Mouse (Mus musculus): ENCODE measurements around the gene D1Ertd622e. TPM values are rescaled to one million over a fixed set of nuclear protein-coding genes. Genes with fewer than 3 reads are reported as not detected.

D1Ertd622e gene
- polyA plus RNA-seq (2015; fragmentation: Nextera tagmentation; extraction: Ambion mirVana), result 8.6 and 11.0 TPM in 2 replicates

DNA sequence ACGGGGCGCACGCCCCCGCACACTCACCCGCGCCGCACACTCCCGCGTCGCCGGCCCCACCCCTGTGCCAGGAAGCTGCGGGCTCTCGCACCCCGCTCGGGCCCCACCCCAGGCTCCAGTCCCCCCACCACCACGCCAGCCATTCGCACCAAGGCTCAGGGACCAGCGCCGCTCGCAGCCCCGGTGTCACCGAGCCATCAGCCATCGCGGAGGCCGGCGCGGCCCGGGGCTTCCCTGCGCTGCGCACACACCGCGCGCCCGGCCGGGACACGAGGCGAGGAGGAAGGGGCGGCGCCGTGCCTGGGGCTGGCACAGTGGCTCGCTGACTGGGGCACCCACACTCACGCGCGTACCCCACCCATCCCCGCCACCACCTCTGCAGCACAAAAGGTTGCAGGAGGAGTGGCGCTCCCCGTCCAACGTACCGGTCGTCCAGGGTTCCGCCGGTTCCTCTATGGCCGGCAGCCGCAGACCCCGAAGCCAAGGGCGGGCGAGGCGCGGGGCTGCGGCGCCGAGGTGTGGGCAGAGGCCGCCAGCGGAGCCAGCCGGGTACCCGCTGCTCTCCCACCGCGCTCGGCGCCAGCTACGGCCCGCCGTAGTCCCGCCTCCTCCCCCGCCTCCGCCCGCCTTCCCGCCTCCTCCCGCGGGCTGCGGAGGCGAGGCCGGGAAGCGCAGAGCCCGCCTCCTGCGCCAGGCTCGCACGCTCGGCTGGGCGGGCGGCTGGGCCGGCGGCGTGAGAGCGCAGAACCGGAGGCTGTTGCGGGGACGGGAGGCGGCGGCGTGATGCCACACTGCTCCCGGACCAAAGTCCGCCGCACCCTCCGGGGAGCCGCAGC lies at the start of gene D1Ertd622e:
Gene D1Ertd622e (minus strand): TSS at position 669 of the 836 bp plus-strand sequence.
- Histone ChIP-seq H3K4me2 (peak within 1 kb of the TSS; percentile 89), H3K4me3 (peak within 1 kb of the TSS; percentile 96), H3K27me3 (no peaks in the 10 kb centered on the region), H3K4me1 (replicated peaks) (peaks cover 21% of the 10 kb centered on the region), H3K9ac (peak within 1 kb of the TSS; percentile 84), H3K9me3 (replicated peaks) (no peaks in the 10 kb centered on the region), H3K27ac (peak within 1 kb of the TSS; percentile 90), H3K36me3 (no peaks in the 10 kb centered on the region)
- ATAC-seq (replicated peaks; ENCODE audit: insufficient number of reproducible peaks, insufficient read depth, low FRiP score, low read depth), result peak; percentile 94
- under 1% methylated on average over 102 of the region's 106 CpGs for WGBS

- H3K27ac ChIP-seq, result no peak overlapping the region
- H3K4me1 ChIP-seq (replicated peaks), result no peaks in the 10 kb centered on the region
- H3K9ac ChIP-seq, result no peak overlapping the region
- no peak overlapping the region for H3K4me2 ChIP-seq
- WGBS, result 89% methylated on average over 3 of the region's 3 CpGs
- ATAC-seq (replicated peaks; ENCODE audit: insufficient number of reproducible peaks, insufficient read depth, low FRiP score, low read depth), result no peak
- peaks cover 54% of the 10 kb centered on the region for H3K36me3 ChIP-seq
- no peaks in the 10 kb centered on the region for H3K9me3 ChIP-seq (replicated peaks)
- no peak overlapping the region for H3K4me3 ChIP-seq
- H3K27me3 ChIP-seq, result no peaks in the 10 kb centered on the region
Measured at GRCm38 (mm10) chr1:97710520-97710919, 48.6 kb upstream of the D1Ertd622e start.

DNA sequence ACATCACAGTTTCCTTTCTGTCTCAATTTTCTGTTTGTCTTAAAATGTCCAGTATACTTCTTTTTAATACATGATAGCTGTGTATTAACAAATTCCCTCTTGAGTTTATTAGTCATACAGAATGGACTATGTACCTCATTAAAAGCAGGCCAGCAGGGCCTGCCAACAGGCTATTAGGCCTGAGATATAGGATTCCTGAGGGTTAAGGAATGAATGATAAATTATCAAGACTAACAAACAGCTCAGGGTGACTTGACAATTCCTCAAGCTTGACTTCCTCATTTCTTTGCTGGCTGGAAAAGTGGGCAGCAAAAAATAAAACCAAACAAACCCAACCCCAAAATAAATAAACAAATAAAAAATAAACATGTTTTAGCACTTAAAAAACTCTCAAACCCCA lies 43.5 kb upstream of the D1Ertd622e start:
- Histone ChIP-seq H3K4me3 (no peak overlapping the region), H3K27me3 (no peaks in the 10 kb centered on the region), H3K4me2 (no peak overlapping the region), H3K36me3 (peaks cover 24% of the 10 kb centered on the region), H3K9ac (no peak overlapping the region), H3K4me1 (replicated peaks) (no peaks in the 10 kb centered on the region), H3K9me3 (replicated peaks) (no peaks in the 10 kb centered on the region), H3K27ac (no peak overlapping the region)
- ATAC-seq (replicated peaks; ENCODE audit: insufficient number of reproducible peaks, insufficient read depth, low FRiP score, low read depth), result no peak

- Histone ChIP-seq H3K36me3 (peaks cover 19% of the 10 kb centered on the region; the same call in 1 of the 2 replicates), H3K4me1 (replicated peaks) (no peaks in the 10 kb centered on the region), H3K27me3 (no peaks in the 10 kb centered on the region), H3K27ac (no peak overlapping the region), H3K4me2 (no peak overlapping the region), H3K9ac (no peak overlapping the region), H3K9me3 (replicated peaks) (no peaks in the 10 kb centered on the region), H3K4me3 (no peak overlapping the region)
- whole genome bisulfite sequencing, result 79% methylated on average over 1 of the region's 1 CpGs
- no peak for ATAC-seq (replicated peaks; ENCODE audit: insufficient number of reproducible peaks, insufficient read depth, low FRiP score, low read depth)
Measured at GRCm38 (mm10) chr1:97704646-97705045, 42.8 kb upstream of the D1Ertd622e start.

- Histone ChIP-seq H3K9me3 (replicated peaks) (no peaks in the 10 kb centered on the region), H3K36me3 (no peaks in the 10 kb centered on the region), H3K4me2 (peak overlapping the region; percentile 50), H3K27me3 (no peaks in the 10 kb centered on the region), H3K4me1 (replicated peaks) (peaks cover 7% of the 10 kb centered on the region; the same call in 1 of the 2 replicates), H3K27ac (no peak overlapping the region), H3K9ac (no peak overlapping the region), H3K4me3 (peak overlapping the region; percentile 18; the same call in 1 of the 2 replicates)
- ATAC-seq (replicated peaks; ENCODE audit: insufficient number of reproducible peaks, insufficient read depth, low FRiP score, low read depth), result peak; percentile 75; the same call in 1 of the 2 replicates
- WGBS, result 9% methylated on average over 11 of the region's 11 CpGs
Measured at GRCm38 (mm10) chr1:97698956-97699570, 37.2 kb upstream of the D1Ertd622e start.

GRCm38 (mm10) chr1:97697273-97697672 lies 35.4 kb upstream of the D1Ertd622e start:
- H3K9me3 ChIP-seq (replicated peaks), result no peaks in the 10 kb centered on the region
- H3K9ac ChIP-seq, result no peak overlapping the region
- H3K4me2 ChIP-seq, result no peak overlapping the region
- no peak for ATAC-seq (replicated peaks; ENCODE audit: insufficient number of reproducible peaks, insufficient read depth, low FRiP score, low read depth)
- no peak overlapping the region for H3K4me3 ChIP-seq
- no peak overlapping the region for H3K27ac ChIP-seq
- WGBS, result 82% methylated on average over 1 of the region's 1 CpGs
- H3K4me1 ChIP-seq (replicated peaks), result peaks cover 7% of the 10 kb centered on the region; the same call in 1 of the 2 replicates
- H3K27me3 ChIP-seq, result no peaks in the 10 kb centered on the region
- H3K36me3 ChIP-seq, result no peaks in the 10 kb centered on the region

GRCm38 (mm10) chr1:97693825-97694224 lies 32.0 kb upstream of the D1Ertd622e start:
- Histone ChIP-seq H3K27me3 (no peaks in the 10 kb centered on the region), H3K4me3 (no peak overlapping the region), H3K9ac (no peak overlapping the region), H3K4me1 (replicated peaks) (0 out of 2 replicates have a peak, but pooled peaks cover 2% of the 10 kb centered on the region), H3K9me3 (replicated peaks) (no peaks in the 10 kb centered on the region), H3K36me3 (no peaks in the 10 kb centered on the region), H3K4me2 (no peak overlapping the region), H3K27ac (no peak overlapping the region)
- ATAC-seq (replicated peaks; ENCODE audit: insufficient number of reproducible peaks, insufficient read depth, low FRiP score, low read depth), result no peak

- no peaks in the 10 kb centered on the region for H3K36me3 ChIP-seq
- no peak overlapping the region for H3K9ac ChIP-seq
- no peaks in the 10 kb centered on the region for H3K4me1 ChIP-seq (replicated peaks)
- 12% methylated on average over 3 of the region's 3 CpGs for WGBS
- H3K9me3 ChIP-seq (replicated peaks), result no peaks in the 10 kb centered on the region
- H3K4me3 ChIP-seq, result no peak overlapping the region
- H3K27ac ChIP-seq, result no peak overlapping the region
- no peaks in the 10 kb centered on the region for H3K27me3 ChIP-seq
- H3K4me2 ChIP-seq, result no peak overlapping the region
- ATAC-seq (replicated peaks; ENCODE audit: insufficient number of reproducible peaks, insufficient read depth, low FRiP score, low read depth), result no peak
Measured at GRCm38 (mm10) chr1:97688756-97689155, 26.9 kb upstream of the D1Ertd622e start.

DNA sequence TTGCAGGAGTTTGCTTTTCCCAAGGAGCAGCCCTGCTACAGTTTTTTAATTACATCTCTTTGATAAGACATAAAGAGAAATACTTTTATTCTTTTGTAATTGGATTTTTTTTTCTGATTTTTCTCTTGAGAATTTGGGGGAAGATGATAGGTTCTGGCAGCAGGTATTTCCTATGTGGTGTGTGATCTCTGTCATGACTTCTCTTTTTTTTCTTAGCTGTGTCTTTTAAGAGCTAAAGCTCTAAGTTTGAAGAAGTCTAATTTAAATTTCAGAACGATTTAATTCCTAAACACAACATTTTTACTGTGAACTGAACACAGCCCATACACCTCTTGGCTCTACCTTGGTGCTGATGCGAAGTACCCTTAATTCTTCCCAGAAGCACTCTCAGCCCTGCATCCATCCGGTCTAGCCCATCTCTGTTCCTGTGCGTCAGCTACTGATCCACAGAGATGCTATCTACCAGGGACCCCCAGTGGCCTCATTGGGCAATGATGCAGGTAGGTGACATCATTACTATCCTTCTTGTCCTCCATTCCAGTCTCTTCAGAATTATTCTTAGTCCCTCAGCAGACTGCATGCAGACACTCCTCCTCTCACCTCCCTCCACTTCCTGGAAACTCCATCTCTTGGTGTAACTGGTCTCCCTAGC lies 14.8 kb upstream of the D1Ertd622e start:
- Histone ChIP-seq H3K4me1 (replicated peaks) (no peaks in the 10 kb centered on the region), H3K4me2 (no peak overlapping the region), H3K36me3 (no peaks in the 10 kb centered on the region), H3K9me3 (replicated peaks) (no peaks in the 10 kb centered on the region), H3K27ac (no peak overlapping the region), H3K27me3 (no peaks in the 10 kb centered on the region), H3K4me3 (no peak overlapping the region), H3K9ac (no peak overlapping the region)
- ATAC-seq (replicated peaks; ENCODE audit: insufficient number of reproducible peaks, insufficient read depth, low FRiP score, low read depth), result no peak
- 64% methylated on average over 4 of the region's 4 CpGs for WGBS

DNA sequence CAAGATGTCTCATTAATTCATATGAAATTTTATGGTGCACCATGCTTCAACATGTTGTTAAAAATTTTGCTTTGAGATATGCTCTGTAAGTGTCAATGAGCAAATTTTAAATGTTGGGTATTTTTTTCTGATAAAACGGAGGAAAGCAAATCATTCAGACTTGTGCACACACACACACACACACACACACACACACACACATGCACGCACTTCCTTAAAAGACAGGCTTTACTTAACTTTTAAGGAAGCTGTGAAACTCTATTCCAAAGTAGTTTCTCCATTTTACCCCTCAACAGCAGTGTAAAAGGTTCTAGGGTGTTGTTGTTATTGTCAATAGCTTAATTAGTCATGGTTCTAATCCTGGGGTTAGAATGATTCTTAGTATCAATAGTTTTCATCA lies 14.2 kb upstream of the D1Ertd622e start:
- H3K4me3 ChIP-seq, result no peak overlapping the region
- no peak overlapping the region for H3K9ac ChIP-seq
- no peaks in the 10 kb centered on the region for H3K9me3 ChIP-seq (replicated peaks)
- WGBS, result 70% methylated on average over 2 of the region's 2 CpGs
- no peaks in the 10 kb centered on the region for H3K27me3 ChIP-seq
- ATAC-seq (replicated peaks; ENCODE audit: insufficient number of reproducible peaks, insufficient read depth, low FRiP score, low read depth), result no peak
- H3K4me2 ChIP-seq, result no peak overlapping the region
- no peaks in the 10 kb centered on the region for H3K36me3 ChIP-seq
- no peak overlapping the region for H3K27ac ChIP-seq
- H3K4me1 ChIP-seq (replicated peaks), result no peaks in the 10 kb centered on the region

DNA sequence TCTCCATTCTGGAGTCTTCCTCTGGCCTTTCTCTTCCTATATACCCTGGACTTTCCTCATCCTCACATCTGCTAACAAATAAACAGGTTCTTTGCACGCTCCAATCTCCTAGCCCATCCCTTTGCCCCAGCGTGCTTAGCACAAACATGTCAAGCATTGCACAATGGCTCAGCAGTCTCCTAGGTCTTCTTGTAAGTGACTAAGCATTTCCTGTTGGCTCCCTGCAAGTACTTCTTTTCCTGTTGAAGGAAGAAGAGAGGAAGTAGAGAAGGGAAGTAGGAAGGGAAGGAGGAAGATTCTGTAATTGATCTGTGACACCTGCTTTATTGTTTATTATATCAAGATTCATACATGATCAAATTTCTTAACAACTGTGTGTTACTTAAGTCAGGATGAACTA lies 11.0 kb upstream of the D1Ertd622e start:
- H3K27me3 ChIP-seq, result no peaks in the 10 kb centered on the region
- ATAC-seq (replicated peaks; ENCODE audit: insufficient number of reproducible peaks, insufficient read depth, low FRiP score, low read depth), result no peak
- 25% methylated on average over 2 of the region's 2 CpGs for WGBS
- H3K9me3 ChIP-seq (replicated peaks), result no peaks in the 10 kb centered on the region
- no peak overlapping the region for H3K27ac ChIP-seq
- no peak overlapping the region for H3K4me3 ChIP-seq
- no peak overlapping the region for H3K9ac ChIP-seq
- H3K4me1 ChIP-seq (replicated peaks), result no peaks in the 10 kb centered on the region
- no peaks in the 10 kb centered on the region for H3K36me3 ChIP-seq
- no peak overlapping the region for H3K4me2 ChIP-seq
